Mouse (Mus musculus) MEL (cell line): ENCODE measurements around the gene Il23a. TPM values are rescaled to one million over a fixed set of nuclear protein-coding genes. Genes with fewer than 3 reads are reported as not detected.

Experiments used
- DNase-seq: peaks from one replicate; pipeline ENCODE4 v3.0.0; 2011; ENCODE audit warnings: low read depth, low spot score
- H3K27ac ChIP-seq: 2 replicates; pipeline ENCODE4 v1.5.1; 2012; ENCODE audit warnings: low read depth, mild to moderate bottlenecking, control low read depth, low read length, moderate library complexity; ENCODE audit not compliant: control insufficient read depth
- H3K27me3 ChIP-seq, 2 experiments: fragments of 150-350 bp in 1 of 2; sonication (generic) in 1 of 2; 2 replicates each; pipeline ENCODE4 v1.6.1; 2012; ENCODE audit warnings: low read length in 2 of 2, mild to moderate bottlenecking in 2 of 2, improper control_type of control experiment in 1 of 2, moderate library complexity in 1 of 2; ENCODE audit not compliant: insufficient read depth in 2 of 2, control insufficient read depth in 1 of 2
- H3K36me3 ChIP-seq, 2 experiments: 2 replicates each; pipeline ENCODE4 v1.6.1; 2012 to 2014; ENCODE audit warnings: low read length in 2 of 2, improper control_type of control experiment in 1 of 2, inconsistent platforms in 1 of 2, mild to moderate bottlenecking in 1 of 2; ENCODE audit not compliant: insufficient read depth in 2 of 2, control insufficient read depth in 1 of 2
- H3K4me1 ChIP-seq, 2 experiments: fragments of 150-350 bp in 1 of 2; sonication (generic) in 1 of 2; 2 replicates each; pipeline ENCODE4 v1.6.1; 2012; ENCODE audit warnings: low read length in 2 of 2, improper control_type of control experiment in 1 of 2, mild to moderate bottlenecking in 1 of 2; ENCODE audit not compliant: insufficient read depth in 2 of 2, control insufficient read depth in 1 of 2
- H3K4me3 ChIP-seq, 2 experiments: fragments of 150-350 bp in 1 of 2; sonication (generic) in 1 of 2; 2 replicates each; pipeline ENCODE4 v1.5.1; 2012; ENCODE audit warnings: low read depth in 2 of 2, low read length in 2 of 2, mild to moderate bottlenecking in 2 of 2, moderate library complexity in 2 of 2, control low read depth in 1 of 2, improper control_type of control experiment in 1 of 2; ENCODE audit not compliant: control insufficient read depth in 1 of 2, insufficient read depth in 1 of 2
- H3K79me2 ChIP-seq: 2 replicates; pipeline ENCODE4 v1.6.1; 2012; ENCODE audit warnings: mild to moderate bottlenecking, low read length, moderate library complexity; ENCODE audit not compliant: control insufficient read depth, poor library complexity, insufficient read depth
- H3K9ac ChIP-seq: 2 replicates; pipeline ENCODE4 v1.6.1; 2012; ENCODE audit warnings: low read depth, mild to moderate bottlenecking, control low read depth, low read length, moderate library complexity; ENCODE audit not compliant: control insufficient read depth, poor library complexity, severe bottlenecking
- H3K9me3 ChIP-seq: fragments of 150-350 bp; sonication (generic); replicated peaks from 2 replicates; pipeline ENCODE4 v1.6.1; 2012; ENCODE audit warnings: mild to moderate bottlenecking, low read length, improper control_type of control experiment, moderate library complexity; ENCODE audit not compliant: insufficient read depth
- CHD1 ChIP-seq: IDR thresholded peaks from 2 replicates; pipeline ENCODE4 v1.6.1; 2012; ENCODE audit warnings: low read depth, mild to moderate bottlenecking, inconsistent platforms, low read length, improper control_type of control experiment
- CHD2 ChIP-seq: IDR thresholded peaks from 2 replicates; pipeline ENCODE4 v1.6.1; 2011; ENCODE audit warnings: low read length, improper control_type of control experiment
- CTCF ChIP-seq, 3 experiments: IDR thresholded peaks in 2 of 3; conservative IDR thresholded peaks in 1 of 3; 2 replicates each; pipeline ENCODE4 v1.5.1; 2011 to 2012; ENCODE audit warnings: low read length in 3 of 3, low read depth in 2 of 3, mild to moderate bottlenecking in 2 of 3, improper control_type of control experiment in 1 of 3, inconsistent platforms in 1 of 3, mixed read lengths in 1 of 3, moderate library complexity in 1 of 3; ENCODE audit not compliant: control insufficient read depth in 1 of 3, insufficient read depth in 1 of 3, poor library complexity in 1 of 3, severe bottlenecking in 1 of 3
- E2F4 ChIP-seq: IDR thresholded peaks from 2 replicates; pipeline ENCODE4 v1.6.1; 2011; ENCODE audit warnings: low read depth, low read length, improper control_type of control experiment, borderline replicate concordance
- EP300 ChIP-seq, 2 experiments: IDR thresholded peaks; 2 replicates each; pipeline ENCODE4 v1.6.1; 2011; ENCODE audit warnings: improper control_type of control experiment in 2 of 2, low read length in 2 of 2, low read depth in 1 of 2, mild to moderate bottlenecking in 1 of 2
- ETS1 ChIP-seq: IDR thresholded peaks from 2 replicates; pipeline ENCODE4 v1.6.1; 2012; ENCODE audit warnings: low read depth, mild to moderate bottlenecking, inconsistent platforms, low read length, improper control_type of control experiment, moderate library complexity
- GABPA ChIP-seq: IDR thresholded peaks from 2 replicates; pipeline ENCODE4 v1.6.1; 2012; ENCODE audit warnings: low read depth, mild to moderate bottlenecking, inconsistent platforms, low read length, improper control_type of control experiment, moderate library complexity
- HCFC1 ChIP-seq: IDR thresholded peaks from 2 replicates; pipeline ENCODE4 v1.6.1; 2012; ENCODE audit warnings: low read depth, mild to moderate bottlenecking, inconsistent platforms, low read length, improper control_type of control experiment, moderate library complexity
- JUND ChIP-seq: IDR thresholded peaks from 2 replicates; pipeline ENCODE4 v1.6.1; 2011; ENCODE audit warnings: low read depth, mild to moderate bottlenecking, improper control_type of control experiment, low read length
- MAFK ChIP-seq: IDR thresholded peaks from 2 replicates; pipeline ENCODE4 v1.6.1; 2011; ENCODE audit warnings: low read depth, mild to moderate bottlenecking, low read length, improper control_type of control experiment, borderline replicate concordance
- MAX ChIP-seq: IDR thresholded peaks from 2 replicates; pipeline ENCODE4 v1.6.1; 2011; ENCODE audit warnings: low read length, improper control_type of control experiment
- MYB ChIP-seq: IDR thresholded peaks from 2 replicates; pipeline ENCODE4 v1.6.1; 2011; ENCODE audit warnings: mild to moderate bottlenecking, low read depth, low read length, improper control_type of control experiment
- NELFE ChIP-seq: IDR thresholded peaks from 2 replicates; pipeline ENCODE4 v1.6.1; 2011; ENCODE audit warnings: low read depth, low read length, improper control_type of control experiment
- NRF1 ChIP-seq: IDR thresholded peaks from 2 replicates; pipeline ENCODE4 v1.6.1; 2014; ENCODE audit warnings: low read depth, mild to moderate bottlenecking, inconsistent platforms, low read length, improper control_type of control experiment, moderate library complexity; ENCODE audit not compliant: poor library complexity, insufficient read depth, severe bottlenecking
- POLR2A ChIP-seq, 2 experiments: IDR thresholded peaks; 2 replicates each; pipeline ENCODE4 v1.6.1; 2011 to 2012; ENCODE audit warnings: low read length in 2 of 2, mild to moderate bottlenecking in 2 of 2, control low read depth in 1 of 2, improper control_type of control experiment in 1 of 2, low read depth in 1 of 2, moderate library complexity in 1 of 2; ENCODE audit not compliant: control insufficient read depth in 1 of 2, insufficient read depth in 1 of 2, poor library complexity in 1 of 2
- RAD21 ChIP-seq: IDR thresholded peaks from 2 replicates; pipeline ENCODE4 v1.6.1; 2011; ENCODE audit warnings: mild to moderate bottlenecking, low read depth, low read length, improper control_type of control experiment
- SIN3A ChIP-seq: IDR thresholded peaks from 2 replicates; pipeline ENCODE4 v1.6.1; 2012; ENCODE audit warnings: low read length, improper control_type of control experiment, inconsistent platforms
- SMC3 ChIP-seq: IDR thresholded peaks from 2 replicates; pipeline ENCODE4 v1.6.1; 2011; ENCODE audit warnings: low read depth, low read length, improper control_type of control experiment
- TAL1 ChIP-seq: IDR thresholded peaks from 2 replicates; pipeline ENCODE4 v1.6.1; 2012; ENCODE audit warnings: mild to moderate bottlenecking, inconsistent platforms, low read length, moderate library complexity, mixed read lengths
- TBP ChIP-seq: IDR thresholded peaks from 2 replicates; pipeline ENCODE4 v1.8.0; 2011; ENCODE audit warnings: low read depth, low read length, improper control_type of control experiment
- TCF12 ChIP-seq: IDR thresholded peaks from 2 replicates; pipeline ENCODE4 v1.6.1; 2014; ENCODE audit warnings: low read depth, mild to moderate bottlenecking, inconsistent platforms, low read length, improper control_type of control experiment, moderate library complexity
- USF2 ChIP-seq, 2 experiments: IDR thresholded peaks; 2 replicates each; pipeline ENCODE4 v1.6.1; 2011 to 2012; ENCODE audit warnings: improper control_type of control experiment in 2 of 2, low read length in 2 of 2, borderline replicate concordance in 1 of 2, inconsistent platforms in 1 of 2, low read depth in 1 of 2, mild to moderate bottlenecking in 1 of 2; ENCODE audit not compliant: insufficient read depth in 1 of 2
- ZKSCAN1 ChIP-seq: IDR thresholded peaks from 2 replicates; pipeline ENCODE4 v1.6.1; 2012; ENCODE audit warnings: low read depth, mild to moderate bottlenecking, inconsistent platforms, low read length, improper control_type of control experiment, moderate library complexity
- polyA plus RNA-seq, 2 experiments: library from polyadenylated mRNA; stranded (reverse) in 1 of 2; unstranded in 1 of 2; fragments of >175 nt in 1 of 2; fragments of >200 nt in 1 of 2; gene quantifications; 2 replicates each; pipeline versions ENCODE4 v1.2.1 to v1.2.4; 2012; ENCODE audit warnings: low replicate concordance in 2 of 2, low read depth in 1 of 2; ENCODE audit not compliant: insufficient read length in 2 of 2, insufficient read depth in 1 of 2, missing spikeins in 1 of 2
- total RNA-seq: library from RNA; depleted of rRNA; stranded (reverse); fragments of 300-350 nt; gene quantifications from 2 replicates; pipeline ENCODE4 v1.2.3, GENCODE M21; 2012

Il23a gene
- total and polyA plus RNA-seq, 3 experiments = 0.12 to 0.29 TPM; not detected in 1

- Histone ChIP-seq H3K79me2 (no peaks in the 10 kb centered on the region), H3K4me1 (peaks cover 0 to 16% of the 10 kb centered on the region in 2 experiments; a peak in 3 of 4 replicates)
- peak; percentile 55; the same call in 1 of the 2 replicates for TF ChIP-seq ETS1
- no peak for TF ChIP-seq RAD21
- peak; percentile 56; the same call in 1 of the 2 replicates for TF ChIP-seq SIN3A
- TF ChIP-seq EP300 (IDR thresholded peaks at IDR 0.05; ENCODE audit: low read depth in 1 of 2, low read length in 2 of 2) = no peak
- TF ChIP-seq MYB = no peak
- TF ChIP-seq NRF1 = no peak
- no peak for TF ChIP-seq TAL1
- peak; percentile 72 for TF ChIP-seq TBP
- TF ChIP-seq, all 39 proteins: peak for 3
- peaks cover 0 to 6% of the 10 kb centered on the region in 2 experiments; a peak in 2 of 4 replicates for H3K36me3 ChIP-seq
- peak overlapping the region; percentile 39 for H3K27ac ChIP-seq
- DNase-seq = peak; percentile 81
- 0 out of 4 replicates have a peak overlapping the region, but pooled peaks of 1 of the 2 experiments have one; percentile 10 for H3K4me3 ChIP-seq
- H3K9me3 ChIP-seq = no peaks in the 10 kb centered on the region
- H3K9ac ChIP-seq = peak overlapping the region; percentile 40; the same call in 1 of the 2 replicates
- H3K27me3 ChIP-seq = no peaks in the 10 kb centered on the region
These were observed 39.6 kb downstream of the Il23a start for GRCm38 (mm10) chr10:128258953-128259352.

- no peak for DNase-seq
- H3K27ac ChIP-seq = no peak overlapping the region
- H3K36me3 ChIP-seq = peaks cover 0 to 2% of the 10 kb centered on the region in 2 experiments
- TF ChIP-seq POLR2A (IDR thresholded peaks at IDR 0.05; ENCODE audit: control insufficient read depth in 1 of 2, insufficient read depth in 1 of 2, low read depth in 1 of 2, low read length in 2 of 2, poor library complexity in 1 of 2) (no peak), ETS1 (no peak), NRF1 (no peak), USF2 (IDR thresholded peaks at IDR 0.05; ENCODE audit: borderline replicate concordance in 1 of 2, insufficient read depth in 1 of 2, low read depth in 1 of 2, low read length in 2 of 2) (no peak), CHD1 (no peak), TCF12 (no peak), NELFE (no peak), MYB (no peak), E2F4 (no peak), CTCF (IDR thresholded peaks at IDR 0.05 in 2 of 3, conservative IDR thresholded peaks at IDR 0.05 in 1 of 3; ENCODE audit: control insufficient read depth in 1 of 3, insufficient read depth in 1 of 3, low read depth in 2 of 3, low read length in 3 of 3, poor library complexity in 1 of 3, severe bottlenecking in 1 of 3) (no peak), TAL1 (no peak), MAX (no peak), MAFK (no peak), CHD2 (no peak), HCFC1 (no peak), ZKSCAN1 (no peak), GABPA (no peak), JUND (no peak), SMC3 (no peak), RAD21 (no peak)
- no peaks in the 10 kb centered on the region for H3K27me3 ChIP-seq
- no peaks in the 10 kb centered on the region for H3K79me2 ChIP-seq
- H3K4me3 ChIP-seq = no peak overlapping the region
- H3K9ac ChIP-seq = no peak overlapping the region
- no peaks in the 10 kb centered on the region for H3K9me3 ChIP-seq
- H3K4me1 ChIP-seq = peaks cover 0 to 8% of the 10 kb centered on the region in 2 experiments; a peak in 3 of 4 replicates
These were observed 42.2 kb downstream of the Il23a start for GRCm38 (mm10) chr10:128256328-128256727.
